Mouse (Mus musculus): ENCODE measurements around the gene Wsb2. TPM values are rescaled to one million over a fixed set of nuclear protein-coding genes. Genes with fewer than 3 reads are reported as not detected.
"Not testable (repeated sequence)": the region's sequence is repeated elsewhere in the genome, so short reads cannot be mapped to it uniquely, and the experiment has no call there.

Wsb2 gene
- 35.9 to 42.1 TPM (median 41.8 TPM) in 3 replicates for total RNA-seq (2017)

GRCm38 (mm10) chr5:117357129-117357477, at the start of gene Wsb2:
TSS of gene Wsb2 (plus strand) at chr5:117357304.
- ATAC-seq (replicated peaks; ENCODE audit: insufficient number of reproducible peaks, low FRiP score, low TSS enrichment, poor library complexity, severe bottlenecking): 0 out of 2 replicates have a peak, but pooled peaks have one; percentile 44

DNA sequence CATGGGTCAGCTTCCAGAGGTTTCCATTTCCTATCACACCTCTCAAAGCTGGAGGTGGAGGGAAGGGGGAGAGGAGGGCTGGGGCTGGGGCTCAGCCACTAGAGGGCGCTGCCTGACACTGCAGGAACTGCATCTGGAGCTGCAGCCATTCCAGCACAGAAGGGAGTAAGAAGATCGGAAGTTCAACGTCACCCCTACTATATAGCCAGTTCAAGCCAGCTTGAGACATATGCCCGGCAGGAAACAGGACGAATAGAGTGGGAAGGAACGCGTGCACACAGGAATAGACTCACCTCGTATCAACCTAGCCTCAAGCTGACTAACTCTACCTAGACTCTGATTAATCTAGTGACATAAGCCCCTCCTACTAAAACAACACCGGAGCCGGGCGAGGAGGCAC, 49.4 kb upstream of the Wsb2 start:
- ATAC-seq (replicated peaks; ENCODE audit: insufficient number of reproducible peaks, low FRiP score, low TSS enrichment, poor library complexity, severe bottlenecking): peak; percentile 85

DNA sequence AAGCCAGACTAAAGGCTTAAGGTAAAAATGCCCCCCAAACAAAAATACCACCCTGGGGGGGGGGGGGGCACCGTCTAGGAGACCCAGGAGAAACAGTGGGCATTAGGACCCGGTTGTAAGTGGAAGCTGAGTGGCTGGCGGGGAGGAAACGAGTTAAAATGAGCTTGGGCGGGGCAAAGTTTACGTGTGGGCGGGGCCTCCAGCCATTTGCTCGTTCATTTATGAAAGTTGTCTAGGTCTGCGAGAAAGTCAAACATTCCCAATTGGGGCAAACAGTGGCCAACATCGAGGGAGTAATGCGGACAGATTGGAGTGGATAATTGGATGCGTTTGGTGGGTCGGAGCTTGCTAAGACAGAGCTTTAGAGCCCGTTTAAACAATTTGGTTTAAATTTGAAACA, 43.7 kb upstream of the Wsb2 start:
- ATAC-seq (replicated peaks; ENCODE audit: insufficient number of reproducible peaks, low FRiP score, low TSS enrichment, poor library complexity, severe bottlenecking): peak; percentile 65

GRCm38 (mm10) chr5:117313909-117314308, 43.2 kb upstream of the Wsb2 start:
- no peak for ATAC-seq (replicated peaks; ENCODE audit: insufficient number of reproducible peaks, low FRiP score, low TSS enrichment, poor library complexity, severe bottlenecking)

- ATAC-seq (replicated peaks; ENCODE audit: insufficient number of reproducible peaks, low FRiP score, low TSS enrichment, poor library complexity, severe bottlenecking): no peak
Measured at GRCm38 (mm10) chr5:117314587-117315428, 42.3 kb upstream of the Wsb2 start.

- peak; percentile 38; the same call in 1 of the 2 replicates for ATAC-seq (replicated peaks; ENCODE audit: insufficient number of reproducible peaks, low FRiP score, low TSS enrichment, poor library complexity, severe bottlenecking)
Measured at GRCm38 (mm10) chr5:117318741-117319629, 38.1 kb upstream of the Wsb2 start, which contains the start of gene Vsig10. TSS of gene Vsig10 (plus strand) at chr5:117319083.

DNA sequence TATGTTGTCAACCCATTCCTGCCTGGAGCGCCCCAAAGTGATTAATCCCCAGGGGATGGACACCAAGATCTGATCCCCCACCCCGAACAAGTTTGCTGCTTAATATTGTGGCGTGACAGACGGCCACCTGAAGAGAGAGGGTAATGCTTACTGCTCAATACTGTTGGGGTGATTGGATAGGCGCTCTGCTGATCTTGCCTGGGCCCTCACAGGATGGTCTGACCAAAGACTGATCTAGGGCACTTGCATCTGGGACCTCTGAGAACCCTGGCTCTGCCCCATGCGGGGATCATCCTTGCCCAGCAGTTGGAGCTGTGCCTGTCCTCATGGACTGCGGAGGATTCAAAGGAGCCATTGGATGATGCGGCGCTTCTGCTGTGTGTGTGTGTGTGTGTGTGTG, 33.4 kb upstream of the Wsb2 start:
- ATAC-seq (replicated peaks; ENCODE audit: insufficient number of reproducible peaks, low FRiP score, low TSS enrichment, poor library complexity, severe bottlenecking): no peak

DNA sequence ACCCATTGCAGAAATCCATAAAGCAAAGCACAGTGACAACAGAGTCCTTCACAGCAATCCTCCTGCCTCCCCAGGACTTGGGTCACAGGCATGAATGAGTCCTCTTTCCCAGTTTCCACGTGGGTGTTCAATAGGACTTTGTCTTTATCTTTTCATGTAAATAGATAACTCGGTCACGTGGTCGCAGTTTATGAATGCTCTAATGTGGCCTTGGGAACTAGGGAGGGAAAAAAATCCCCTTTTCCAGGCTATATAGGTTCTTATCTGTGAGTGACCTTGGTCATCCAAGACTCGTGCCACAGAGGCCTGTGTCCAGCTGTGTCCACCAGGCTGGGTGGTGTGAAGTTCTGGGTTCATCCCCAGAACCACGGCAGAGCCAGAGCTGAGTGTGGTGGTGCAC, 30.7 kb upstream of the Wsb2 start:
- ATAC-seq (replicated peaks; ENCODE audit: insufficient number of reproducible peaks, low FRiP score, low TSS enrichment, poor library complexity, severe bottlenecking): no peak

DNA sequence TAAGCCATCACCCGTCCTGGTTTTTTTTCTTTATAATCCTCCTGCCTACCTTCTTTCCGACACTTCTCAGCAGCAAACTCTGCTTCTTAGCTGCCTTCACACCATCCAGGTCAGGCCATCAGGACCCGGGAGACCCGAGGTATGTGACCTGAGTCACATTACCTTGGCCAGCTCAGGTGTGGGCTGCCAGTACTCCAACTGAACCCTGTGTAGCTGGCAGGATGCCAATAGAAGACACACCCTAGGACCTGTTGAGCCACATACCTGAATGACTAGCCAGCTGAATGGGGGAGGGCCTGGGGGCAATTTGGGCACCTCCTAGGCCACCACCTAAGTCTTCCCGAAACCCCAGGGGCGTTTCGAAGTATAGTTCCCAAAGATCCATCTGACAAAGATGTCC, 26.6 kb upstream of the Wsb2 start:
- no peak for ATAC-seq (replicated peaks; ENCODE audit: insufficient number of reproducible peaks, low FRiP score, low TSS enrichment, poor library complexity, severe bottlenecking)

DNA sequence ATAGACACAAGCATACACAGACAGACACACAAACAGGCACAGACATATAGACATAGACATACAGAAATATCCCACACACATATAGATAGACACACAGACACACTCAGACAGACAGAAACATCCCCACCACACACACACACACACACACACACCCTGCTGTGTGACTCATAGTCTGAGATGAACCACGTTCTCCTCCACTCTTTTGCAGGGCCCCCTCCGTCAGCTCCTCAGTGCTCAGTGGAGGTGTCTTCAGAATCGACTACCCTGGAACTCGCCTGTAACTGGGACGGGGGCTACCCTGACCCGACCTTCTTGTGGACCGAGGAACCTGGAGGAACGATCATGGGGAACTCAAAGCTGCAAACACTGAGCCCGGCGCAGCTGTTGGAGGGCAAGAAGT, 19.1 kb upstream of the Wsb2 start:
- no peak for ATAC-seq (replicated peaks; ENCODE audit: insufficient number of reproducible peaks, low FRiP score, low TSS enrichment, poor library complexity, severe bottlenecking)

GRCm38 (mm10) chr5:117338503-117338902, 18.6 kb upstream of the Wsb2 start:
- ATAC-seq (replicated peaks; ENCODE audit: insufficient number of reproducible peaks, low FRiP score, low TSS enrichment, poor library complexity, severe bottlenecking): no peak

DNA sequence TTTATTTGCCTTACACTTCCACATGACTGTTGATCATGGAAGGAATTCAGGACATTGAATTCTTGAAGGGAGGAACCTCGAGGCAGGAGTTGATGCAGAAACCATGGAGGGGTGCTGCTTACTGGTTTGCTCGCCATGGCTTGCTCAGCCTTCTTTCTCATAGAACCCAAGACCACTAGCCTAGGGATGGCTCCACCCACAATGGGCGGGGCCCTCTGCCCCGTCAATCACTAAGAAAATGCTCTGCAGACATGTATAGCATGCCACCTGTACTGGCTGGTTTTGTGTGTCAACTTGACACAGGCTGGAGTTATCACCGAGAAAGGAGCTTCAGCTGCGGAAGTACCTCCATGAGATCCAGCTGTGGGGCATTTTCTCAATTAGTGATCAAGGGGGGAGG, 17.0 kb upstream of the Wsb2 start:
- no peak for ATAC-seq (replicated peaks; ENCODE audit: insufficient number of reproducible peaks, low FRiP score, low TSS enrichment, poor library complexity, severe bottlenecking)

DNA sequence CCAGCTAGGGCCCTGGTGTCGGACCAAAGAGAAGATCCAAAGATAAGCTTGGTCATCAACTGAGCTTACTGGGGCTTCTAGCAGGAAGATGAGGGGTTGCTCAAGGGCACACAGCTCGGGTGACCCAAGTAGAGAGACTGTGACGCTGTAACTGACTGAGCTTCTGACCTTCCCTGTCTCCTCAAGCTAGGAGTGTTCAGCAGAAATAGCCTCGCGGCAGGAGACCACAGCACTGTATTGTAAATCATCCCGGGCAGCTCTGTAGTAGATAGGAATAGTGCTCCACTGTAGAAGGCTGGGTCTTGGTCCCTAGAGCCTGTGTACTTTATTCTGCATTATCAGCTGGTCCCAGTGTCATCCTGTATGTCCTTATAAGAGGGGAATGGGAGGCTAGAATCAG, 15.2 kb upstream of the Wsb2 start:
- no peak for ATAC-seq (replicated peaks; ENCODE audit: insufficient number of reproducible peaks, low FRiP score, low TSS enrichment, poor library complexity, severe bottlenecking)

DNA sequence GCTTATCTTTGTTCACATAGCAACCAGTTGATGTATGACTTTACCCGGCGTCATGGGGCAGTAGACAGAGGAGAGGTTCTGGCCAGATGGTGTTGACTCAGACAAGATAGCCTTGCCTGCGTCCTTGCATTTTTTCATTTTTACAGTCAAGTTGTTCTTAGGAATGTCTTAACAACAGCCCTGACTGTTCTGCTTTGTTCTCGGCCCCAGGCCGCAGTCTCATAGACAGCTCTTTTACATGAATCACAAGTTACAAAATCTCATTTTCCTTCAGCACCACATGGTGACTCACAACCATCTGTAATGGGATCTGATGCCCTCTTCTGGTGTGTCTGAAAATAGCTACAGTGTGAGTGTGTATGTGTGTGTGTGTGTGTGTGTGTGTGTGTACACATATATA, 12.6 kb upstream of the Wsb2 start:
- not testable (repeated sequence) for ATAC-seq (replicated peaks; ENCODE audit: insufficient number of reproducible peaks, low FRiP score, low TSS enrichment, poor library complexity, severe bottlenecking)

DNA sequence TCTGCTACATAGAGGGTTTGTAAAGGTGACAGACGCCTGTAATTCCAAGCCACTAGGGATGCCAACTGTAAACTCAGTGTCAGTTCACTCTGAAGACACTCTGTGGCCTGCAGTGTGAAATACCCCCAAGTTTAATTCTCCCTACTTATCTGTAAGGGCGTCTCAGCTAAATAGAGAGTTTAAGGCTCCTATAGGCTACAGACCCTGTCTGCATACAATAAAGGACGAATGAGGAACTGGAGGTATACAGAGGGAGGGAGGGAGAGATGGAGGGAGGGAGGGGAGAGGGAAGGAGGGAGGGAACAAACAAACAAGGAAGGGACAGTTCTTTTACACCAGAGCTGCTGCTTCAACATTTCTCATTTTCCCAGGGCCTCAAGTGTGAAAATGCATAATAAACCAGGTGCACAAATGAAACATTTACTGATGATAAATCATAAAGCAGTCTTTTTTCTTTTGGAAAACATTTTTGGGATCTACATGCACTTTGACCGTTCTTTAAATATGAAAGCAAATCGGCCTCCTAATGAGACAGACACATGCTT, 11.6 kb upstream of the Wsb2 start:
- ATAC-seq (replicated peaks; ENCODE audit: insufficient number of reproducible peaks, low FRiP score, low TSS enrichment, poor library complexity, severe bottlenecking): no peak

- no peak for ATAC-seq (replicated peaks; ENCODE audit: insufficient number of reproducible peaks, low FRiP score, low TSS enrichment, poor library complexity, severe bottlenecking)
Measured at GRCm38 (mm10) chr5:117346281-117346680, 10.8 kb upstream of the Wsb2 start.

DNA sequence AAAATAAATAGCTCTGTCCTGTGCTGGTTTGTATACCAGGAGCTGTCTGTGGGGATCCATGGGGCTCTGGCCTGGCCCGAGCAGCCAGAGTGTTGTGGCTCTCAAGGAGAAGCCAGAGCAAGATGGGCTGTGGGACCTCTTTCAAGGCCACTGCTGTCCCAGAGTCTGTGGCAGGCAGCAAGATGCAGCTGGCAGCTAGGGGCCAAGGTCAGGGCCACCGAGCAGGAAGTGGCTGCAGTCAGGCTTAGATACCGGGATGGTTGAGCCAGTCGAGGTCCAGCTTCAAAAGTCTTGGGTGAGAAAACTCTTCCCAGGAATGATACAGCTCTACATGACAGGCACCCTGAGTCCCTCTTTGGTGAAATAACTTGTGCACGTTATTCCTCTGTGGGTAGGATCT, 10.1 kb upstream of the Wsb2 start:
- ATAC-seq (replicated peaks; ENCODE audit: insufficient number of reproducible peaks, low FRiP score, low TSS enrichment, poor library complexity, severe bottlenecking): no peak

DNA sequence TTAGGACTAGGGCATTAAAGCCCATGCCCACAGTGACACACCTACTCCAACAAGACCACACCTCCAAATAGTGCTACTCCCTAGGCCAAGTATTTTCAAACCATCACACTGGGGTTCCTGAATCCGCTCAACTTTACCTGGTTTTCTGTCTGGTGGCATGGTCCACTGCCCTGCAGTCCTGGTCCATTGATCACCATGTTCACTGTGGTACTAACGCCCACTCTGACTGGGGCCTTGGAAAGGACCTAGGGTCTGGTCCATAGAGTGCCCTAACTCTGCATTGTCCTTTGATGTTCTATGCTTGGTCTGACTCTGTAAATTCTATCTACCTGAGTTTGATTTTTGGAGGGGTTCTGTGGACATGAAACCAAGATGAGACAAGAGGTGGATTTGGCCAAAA, 9.3 kb upstream of the Wsb2 start:
- no peak for ATAC-seq (replicated peaks; ENCODE audit: insufficient number of reproducible peaks, low FRiP score, low TSS enrichment, poor library complexity, severe bottlenecking)

DNA sequence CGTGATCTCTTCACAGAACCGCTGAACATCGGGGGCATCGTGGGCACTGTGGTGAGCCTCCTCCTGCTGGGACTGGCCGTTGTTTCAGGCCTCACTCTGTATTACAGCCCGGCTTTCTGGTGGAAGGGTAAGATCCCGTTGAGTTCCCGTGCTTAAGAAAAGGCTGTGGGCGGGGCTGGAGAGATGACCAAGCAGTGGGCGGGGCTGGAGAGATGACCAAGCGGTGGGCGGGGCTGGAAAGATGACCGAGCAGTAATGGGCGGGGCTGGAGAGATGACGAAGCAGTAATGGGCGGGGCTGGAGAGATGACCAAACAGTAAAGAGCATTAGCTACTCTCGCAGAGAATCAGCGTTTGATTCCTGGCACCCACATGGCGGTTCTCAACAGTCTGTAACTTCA, 8.8 kb upstream of the Wsb2 start:
- ATAC-seq (replicated peaks; ENCODE audit: insufficient number of reproducible peaks, low FRiP score, low TSS enrichment, poor library complexity, severe bottlenecking): no peak

Measured in monocyte, adult 5-6 weeks (primary cell).